Mouse (Mus musculus) ES-E14 (cell line): ENCODE data around the gene Gm11037. TPM values are rescaled to one million over a fixed set of nuclear protein-coding genes. Genes with fewer than 3 reads are reported as not detected.
A peak's percentile ranks its signal among the peaks of the same experiment; 100 is the strongest.

ENCODE experiments used
- DNase-seq: peaks from one replicate; pipeline ENCODE4 v3.0.0-alpha.2; 2013; ENCODE audit warnings: low read depth, low spot score
- H3K27ac ChIP-seq: 2 replicates; pipeline ENCODE4 v1.5.1; 2012; ENCODE audit warnings: low read depth, mild to moderate bottlenecking, low read length, moderate library complexity, mixed read lengths; ENCODE audit not compliant: poor library complexity, insufficient read depth, severe bottlenecking
- H3K36me3 ChIP-seq: 2 replicates; pipeline ENCODE4 v1.6.1; 2012; ENCODE audit warnings: mild to moderate bottlenecking, low read length, moderate library complexity, mixed read lengths; ENCODE audit not compliant: control insufficient read depth, poor library complexity, insufficient read depth, severe bottlenecking
- H3K4me1 ChIP-seq, 2 experiments: fragments of 150-350 bp in 1 of 2; sonication (generic) in 1 of 2; 2 replicates each; pipeline ENCODE4 v1.6.1; 2012; ENCODE audit warnings: low read length in 2 of 2, mild to moderate bottlenecking in 1 of 2, mixed read lengths in 1 of 2; ENCODE audit not compliant: control insufficient read depth in 2 of 2, insufficient read depth in 2 of 2, poor library complexity in 1 of 2
- H3K4me3 ChIP-seq, 2 experiments: fragments of 150-350 bp in 1 of 2; sonication (generic) in 1 of 2; 2 replicates each; pipeline ENCODE4 v1.5.1; 2012; ENCODE audit warnings: low read length in 2 of 2, low read depth in 1 of 2, mild to moderate bottlenecking in 1 of 2, mixed read lengths in 1 of 2; ENCODE audit not compliant: insufficient read depth in 1 of 2, poor library complexity in 1 of 2, severe bottlenecking in 1 of 2
- H3K9ac ChIP-seq: 2 replicates; pipeline ENCODE4 v1.6.1; 2012; ENCODE audit warnings: low read depth, mild to moderate bottlenecking, low read length, mixed read lengths; ENCODE audit not compliant: poor library complexity, insufficient read depth, severe bottlenecking
- H3K9me3 ChIP-seq: fragments of 150-350 bp; sonication (generic); 2 replicates; pipeline ENCODE4 v1.6.1; 2012; ENCODE audit warnings: low read depth, mild to moderate bottlenecking, low read length; ENCODE audit not compliant: control insufficient read depth, insufficient read depth
- CHD2 ChIP-seq: IDR thresholded peaks from 2 replicates; pipeline ENCODE4 v1.6.1; 2014; ENCODE audit warnings: mild to moderate bottlenecking, low read depth, low read length, inconsistent platforms
- HCFC1 ChIP-seq: IDR thresholded peaks from 2 replicates; pipeline ENCODE4 v1.6.1; 2012; ENCODE audit warnings: low read length, inconsistent platforms, borderline replicate concordance; ENCODE audit not compliant: insufficient read depth
- MAFK ChIP-seq: IDR thresholded peaks from 2 replicates; pipeline ENCODE4 v1.6.1; 2014; ENCODE audit warnings: mild to moderate bottlenecking, low read depth, low read length, inconsistent platforms; ENCODE audit not compliant: insufficient read depth
- ZC3H11A ChIP-seq: IDR thresholded peaks from 2 replicates; pipeline ENCODE4 v1.6.1; 2012; ENCODE audit warnings: low read depth, mild to moderate bottlenecking, inconsistent platforms, low read length, borderline replicate concordance
- ZNF384 ChIP-seq: IDR thresholded peaks from 2 replicates; pipeline ENCODE4 v1.6.1; 2012; ENCODE audit warnings: low read depth, low read length, inconsistent platforms
- in situ Hi-C, 2 experiments: fragments of 600-800 bp; cut with MboI; formaldehyde crosslinking; loops; one replicate each; pipeline ENCODE4 v1.15.1; 2025; ENCODE audit warnings: low sequenced_read_pairs in 2 of 2, inconsistent platforms in 1 of 2; ENCODE audit not compliant: unreplicated experiment in 2 of 2
- total RNA-seq: library from RNA; depleted of rRNA; stranded (reverse); fragments of 300-350 nt; gene quantifications from 2 replicates; pipeline ENCODE4 v1.2.3, GENCODE M21; 2012

Gene Gm11037
- total RNA-seq, 1 experiment, result not detected

GRCm38 (mm10) chr2:131141336-131141986, 8.2 kb downstream of the Gm11037 start:
- Histone ChIP-seq H3K9ac (no peak overlapping the region), H3K4me3 (no peak overlapping the region), H3K36me3 (peaks cover 8% of the 10 kb centered on the region), H3K9me3 (no peaks in the 10 kb centered on the region), H3K27ac (no peak overlapping the region), H3K4me1 (peaks cover 0 to 11% of the 10 kb centered on the region in 2 experiments; a peak in 1 of 4 replicates)
- TF ChIP-seq ZNF384, result no peak
- no peak for TF ChIP-seq HCFC1
- no peak for TF ChIP-seq CHD2
- TF ChIP-seq MAFK, result no peak
- TF ChIP-seq ZC3H11A, result no peak
- in situ Hi-C loops, result no loop called here
- no peak for DNase-seq

- 0 out of 2 replicates have a peak overlapping the region, but pooled peaks have one; percentile 4 for H3K9ac ChIP-seq
- no peaks in the 10 kb centered on the region for H3K9me3 ChIP-seq
- H3K27ac ChIP-seq, result no peak overlapping the region
- TF ChIP-seq ZC3H11A (0 out of 2 replicates have a peak, but pooled peaks have one; percentile 14), HCFC1 (0 out of 2 replicates have a peak, but pooled peaks have one; percentile 51), MAFK (no peak), ZNF384 (no peak), CHD2 (no peak)
- DNase-seq, result peak; percentile 89
- H3K4me1 ChIP-seq, result peaks cover 0 to 13% of the 10 kb centered on the region in 2 experiments; a peak in 1 of 4 replicates
- peak overlapping the region; percentile 2 to 29; a peak in 3 of 4 replicates for H3K4me3 ChIP-seq
- in situ Hi-C loops, result no loop called here
- peaks cover 18% of the 10 kb centered on the region for H3K36me3 ChIP-seq
These were observed 9.3 kb downstream of the Gm11037 start for GRCm38 (mm10) chr2:131142592-131142991.

DNA sequence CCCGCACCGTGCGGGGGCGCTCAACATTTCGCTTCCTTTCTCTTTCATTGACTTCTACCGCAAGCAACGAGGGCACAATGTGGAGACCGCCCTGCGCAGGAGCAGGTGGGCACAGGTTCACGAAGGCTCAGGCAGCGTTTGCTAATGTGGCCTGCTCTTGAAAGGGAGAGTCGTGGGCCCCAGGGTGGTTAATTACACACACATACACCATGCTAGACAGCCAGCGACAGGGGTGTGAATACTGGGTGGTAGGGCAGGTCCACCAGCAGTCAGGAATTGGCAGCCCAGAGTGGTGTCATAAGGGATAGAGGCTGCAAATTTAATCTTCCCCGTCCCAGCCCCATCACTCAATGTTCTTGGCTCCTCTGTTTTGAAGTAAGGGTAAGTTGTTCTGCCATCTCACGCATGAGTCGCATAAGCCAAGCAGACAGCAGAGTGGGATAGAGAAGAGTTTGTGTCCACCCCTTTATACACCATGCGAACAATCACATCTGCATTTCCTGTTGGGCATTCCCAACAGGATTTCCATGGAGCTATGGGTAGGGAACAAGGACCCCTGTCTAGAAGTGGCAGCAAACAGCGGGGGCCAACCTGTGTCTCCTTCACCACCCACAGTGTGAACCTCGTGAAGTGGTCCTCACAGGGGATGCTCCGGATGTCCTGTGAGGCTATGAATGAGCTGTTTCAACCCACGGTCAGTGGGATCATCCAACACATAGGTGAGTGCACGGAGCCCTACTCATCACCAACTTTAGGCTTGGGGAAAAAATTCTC, 9.9 kb downstream of the Gm11037 start:
- Histone ChIP-seq H3K9me3 (no peaks in the 10 kb centered on the region), H3K4me3 (peak overlapping the region; percentile 2 to 29; a peak in 3 of 4 replicates), H3K36me3 (peaks cover 24% of the 10 kb centered on the region), H3K27ac (no peak overlapping the region), H3K4me1 (peaks cover 0 to 13% of the 10 kb centered on the region in 2 experiments; a peak in 1 of 4 replicates), H3K9ac (0 out of 2 replicates have a peak overlapping the region, but pooled peaks have one; percentile 4)
- TF ChIP-seq ZNF384 (no peak), HCFC1 (no peak), ZC3H11A (no peak), CHD2 (no peak), MAFK (no peak)
- no peak for DNase-seq
- in situ Hi-C loops, result no loop called here

DNA sequence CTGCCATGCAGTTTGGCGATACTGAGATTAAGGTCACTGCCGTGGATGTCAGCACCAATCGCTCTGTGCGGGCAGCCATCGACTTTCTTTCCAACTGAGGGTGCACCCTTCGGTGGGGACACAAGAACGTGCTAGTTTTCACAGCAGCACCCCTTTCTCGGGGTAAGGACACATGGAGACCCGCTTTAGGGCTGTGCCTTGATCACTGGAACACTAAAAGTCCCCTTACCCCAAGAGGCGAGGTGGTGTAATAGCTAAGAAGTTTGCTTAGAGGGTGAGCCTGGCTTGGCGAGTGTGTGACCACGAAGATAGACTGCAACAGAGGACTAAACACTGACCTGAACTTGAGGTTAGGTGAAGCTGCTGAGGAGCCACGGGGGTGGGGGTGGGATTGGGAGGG, 11.8 kb downstream of the Gm11037 start:
- peak overlapping the region; percentile 19; the same call in 1 of the 2 replicates for H3K9ac ChIP-seq
- H3K9me3 ChIP-seq, result no peaks in the 10 kb centered on the region
- H3K4me1 ChIP-seq, result peaks cover 0 to 13% of the 10 kb centered on the region in 2 experiments; a peak in 1 of 4 replicates
- no peak for DNase-seq
- no peak overlapping the region for H3K27ac ChIP-seq
- peaks cover 32% of the 10 kb centered on the region for H3K36me3 ChIP-seq
- TF ChIP-seq ZNF384 (no peak), MAFK (no peak), CHD2 (no peak), HCFC1 (no peak), ZC3H11A (no peak)
- H3K4me3 ChIP-seq, result peak overlapping the region; percentile 51 to 55; a peak in 3 of 4 replicates
- in situ Hi-C loops, result no loop called here
